8 mouse cellular contexts compared by ENCODE assay signal in genomic region chr14:52304644-52305271, GRCm38 (mm10). TPM values are rescaled to one million over a fixed set of nuclear protein-coding genes. Genes with fewer than 3 reads are reported as not detected.
DNase-seq lines count a peak whose midpoint lies in the region; ATAC-seq lines count a peak whose summit lies in the region.

TSS of gene Mettl3 (minus strand) at chr14:52305128.

- no peaks in the 10 kb centered on the region for H3K27me3 ChIP-seq in hindbrain, embryonic 16.5 days (replicated peaks; ENCODE audit: control insufficient read depth, insufficient read depth, low read length)

- peak within 1 kb of the TSS; percentile 81 for H3K9ac ChIP-seq in hindbrain, embryonic 16.5 days (ENCODE audit: low read depth, low read length)

- H3K27ac ChIP-seq in hindbrain, embryonic 16.5 days (ENCODE audit: low read depth, low read length) = peak within 1 kb of the TSS; percentile 86
- H3K27ac ChIP-seq in macrophage = peak within 1 kb of the TSS; percentile 74

- peaks cover 37% of the 10 kb centered on the region for H3K79me2 ChIP-seq in macrophage (ENCODE audit: inconsistent target)

- peak; percentile 96 for ATAC-seq in hindbrain, embryonic 16.5 days

- under 1% methylated on average over 46 of the region's 46 CpGs for WGBS in hindbrain, embryonic 16.5 days
- WGBS in macrophage (ENCODE audit: missing documents) = 1% methylated on average over 42 of the region's 46 CpGs

- peak; percentile 86 for DNase-seq in WW6 (ENCODE audit: low read depth, low spot score)
- peak; percentile 81 to 90 for DNase-seq in cerebellum, postnatal 4 days (ENCODE audit: low spot score in 2 of 2)
- DNase-seq in gastrocnemius, adult 18-20 months (ENCODE audit: low spot score) = peak; percentile 93
- DNase-seq in left cerebral cortex, adult 18-20 months (ENCODE audit: low spot score in 2 of 2) = peak; percentile 90 to 92
- peak; percentile 93 for DNase-seq in right cerebral cortex, adult 18-20 months
- DNase-seq in urinary bladder, postnatal 10 days (ENCODE audit: low spot score) = peak; percentile 65

- peaks cover 5% of the 10 kb centered on the region for H3K36me3 ChIP-seq in hindbrain, embryonic 16.5 days (ENCODE audit: control insufficient read depth, insufficient read depth, low read length)
- peaks cover 7% of the 10 kb centered on the region; the same call in 1 of the 2 replicates for H3K36me3 ChIP-seq in macrophage (ENCODE audit: inconsistent target)

- no peaks in the 10 kb centered on the region for H3K9me3 ChIP-seq in hindbrain, embryonic 16.5 days (ENCODE audit: control insufficient read depth, low read length)

- peak within 1 kb of the TSS; percentile 77 for H3K4me3 ChIP-seq in hindbrain, embryonic 16.5 days (ENCODE audit: low read length)
- peak within 1 kb of the TSS; percentile 90 for H3K4me3 ChIP-seq in macrophage (ENCODE audit: inconsistent target)

- H3K4me2 ChIP-seq in hindbrain, embryonic 16.5 days (ENCODE audit: low read length) = peak within 1 kb of the TSS; percentile 77

- H3K4me1 ChIP-seq in hindbrain, embryonic 16.5 days (ENCODE audit: control insufficient read depth, insufficient read depth, low read depth, low read length) = peaks cover 3% of the 10 kb centered on the region

RNA-seq across cellular contexts. Expression of gene Mettl3, which starts in this region (rescaled TPM):
- 10 to 100 TPM; 16.6 to 17.1 TPM for total RNA-seq in gastrocnemius, adult 18-20 months (2021)
- 41.6 and 45.4 TPM in 2 replicates for polyA plus RNA-seq in hindbrain, embryonic 16.5 days (2015; fragmentation: Nextera tagmentation; extraction: Ambion mirVana)
- total RNA-seq in left cerebral cortex, adult 18-20 months (2021) = 10 to 100 TPM; 37.6 to 44.1 TPM
- total RNA-seq in macrophage (2018; cell fraction: chromatin; rRNA removed) = 100 to 1,000 TPM in 1 of 26 experiments, 10 to 100 TPM in 25; 29.9 to 101 (median 63.5) TPM
- 10 to 100 TPM in 25 of 26 experiments, 1 to 10 TPM in 1; 9.6 to 20.9 (median 15.9) TPM for total RNA-seq in macrophage (2018; cell fraction: cytosol; rRNA removed)
- 10 to 100 TPM; 26.0 to 83.2 (median 44.6) TPM for total RNA-seq in macrophage (2018; cell fraction: nucleus; rRNA removed)
- 15.8 to 18.9 TPM (median 16.8 TPM) in 3 replicates for polyA plus RNA-seq in macrophage (2018)

Comparison
In these comparisons a context has a peak if more than half of its experiments do, and no peak if none do; other contexts are left out.
1. Peak in every context shown above with its lines: DNase-seq, ATAC-seq, H3K4me3 ChIP-seq and H3K27ac ChIP-seq.